Mouse (Mus musculus) skeletal muscle tissue, postnatal 0 days (tissue): ENCODE data around the gene Fam117a. TPM values are rescaled to one million over a fixed set of nuclear protein-coding genes. Genes with fewer than 3 reads are reported as not detected.

Source experiments
- polyA plus RNA-seq: library from polyadenylated mRNA; unstranded; fragments of >200 nt; fragmentation: Nextera tagmentation; extraction: Ambion mirVana; gene quantifications from 2 replicates; pipeline ENCODE4 v1.2.1, GENCODE M21; 2015

Fam117a gene
- polyA plus RNA-seq = 5.2 and 7.2 TPM in 2 replicates

GRCm38 (mm10) chr11:95336568-95337128, at the start of gene Fam117a:
TSS of gene Fam117a (plus strand) at chr11:95337018.

GRCm38 (mm10) chr11:95310007-95310647, 26.7 kb upstream of the Fam117a start, which contains the start of gene Kat7:
TSS of gene Kat7 (minus strand) at chr11:95310246.

GRCm38 (mm10) chr11:95384319-95384972, 47.6 kb downstream of the Fam117a start, which contains the start of gene Slc35b1:
TSS of gene Slc35b1 (plus strand) at chr11:95384692.

DNA sequence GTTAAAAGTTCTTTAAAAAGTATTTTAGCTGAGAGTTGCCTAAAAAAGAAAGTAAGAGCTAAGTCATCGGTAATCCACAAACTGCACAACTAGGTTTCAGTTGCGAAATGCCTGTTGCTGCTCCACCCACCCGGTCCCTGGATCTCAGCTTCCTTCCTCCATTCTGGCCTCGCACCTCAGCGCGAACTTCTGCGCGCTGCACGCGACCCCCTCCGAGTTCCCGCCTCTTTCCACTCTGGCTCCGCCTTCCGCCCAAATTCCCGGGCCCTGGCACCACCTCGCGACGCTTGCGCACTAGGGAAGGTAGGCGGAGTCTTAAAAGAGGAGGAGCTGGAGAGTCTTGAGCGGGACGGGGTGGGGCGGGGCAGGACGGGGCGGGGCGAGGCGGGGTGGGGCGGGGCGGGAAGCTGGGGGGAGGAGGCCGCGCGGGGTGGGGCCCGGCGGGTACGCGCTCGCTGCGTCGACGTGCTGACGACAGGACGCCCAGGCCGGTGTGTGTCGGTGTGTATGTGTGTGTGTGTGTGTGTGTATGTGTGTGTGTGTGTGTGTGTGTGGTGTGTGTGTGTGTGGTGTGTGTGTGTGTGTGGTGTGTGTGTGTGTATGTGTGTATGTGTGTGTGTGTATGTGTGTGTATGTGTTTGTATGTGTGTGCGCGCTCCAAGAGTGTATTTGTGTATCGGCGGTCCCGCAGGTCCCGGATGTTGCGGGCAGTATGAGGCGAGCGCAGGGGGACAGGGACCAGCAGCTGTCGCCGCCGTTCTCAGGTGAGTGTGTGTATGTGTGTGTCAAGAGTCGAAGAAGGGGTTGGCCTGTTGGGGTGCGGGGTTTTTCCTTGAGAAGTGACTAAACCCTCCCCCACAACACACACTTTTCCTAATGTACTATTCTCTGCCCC, 77.1 kb downstream of the Fam117a start, which contains the start of gene Spop:
Gene Spop, plus strand, starts transcription at position 440 of the 895 bp plus-strand sequence.

Other genes with a start within 250 kb of the Fam117a start
- gene Dlx3, start 216.9 kb upstream of the Fam117a start, polyA plus RNA-seq = 0.64 and 1.00 TPM in 2 replicates
- 0.09 and 0.13 TPM in 2 replicates for gene Dlx4, start 190.8 kb upstream of the Fam117a start, polyA plus RNA-seq
- 0.35 TPM in 1 of 2 replicates, not detected in the other for gene Tac4, start 75.5 kb upstream of the Fam117a start, polyA plus RNA-seq
- gene Kat7, start 26.8 kb upstream of the Fam117a start, polyA plus RNA-seq = 24.6 and 28.9 TPM in 2 replicates
- gene Slc35b1, start 47.7 kb downstream of the Fam117a start, polyA plus RNA-seq = 52.2 and 55.7 TPM in 2 replicates
- gene Spop, start 77.1 kb downstream of the Fam117a start, polyA plus RNA-seq = 237 and 278 TPM in 2 replicates
- 0.46 and 0.52 TPM in 2 replicates for gene Nxph3, start 177.6 kb downstream of the Fam117a start, polyA plus RNA-seq